Mouse (Mus musculus): Measurements from ENCODE around the gene Hspa1l. TPM values are rescaled to one million over a fixed set of nuclear protein-coding genes. Genes with fewer than 3 reads are reported as not detected.
"Not testable (repeated sequence)": the region's sequence is repeated elsewhere in the genome, so short reads cannot be mapped to it uniquely, and the experiment has no call there.

Gene Hspa1l
- polyA plus RNA-seq, 1 experiment from 2014 or later = 2.0 TPM

GRCm38 (mm10) chr17:34998526-34999430 lies 26.3 kb downstream of the Hspa1l start:
- H3K9me3 ChIP-seq (replicated peaks; ENCODE audit: control insufficient read depth, low read length) = no peaks in the 10 kb centered on the region
- ATAC-seq (replicated peaks; ENCODE audit: insufficient number of reproducible peaks, low FRiP score, low TSS enrichment, low read depth) (no peak), DNase-seq (ENCODE audit: low spot score) (no peak)
- 92% methylated on average over 15 of the region's 15 CpGs for WGBS
- H3K36me3 ChIP-seq (replicated peaks; ENCODE audit: control insufficient read depth, insufficient read depth, low read depth, low read length) = no peaks in the 10 kb centered on the region
- peaks cover 3% of the 10 kb centered on the region; the same call in 1 of the 2 replicates for H3K4me1 ChIP-seq (ENCODE audit: control insufficient read depth, insufficient read depth, low read length)
- H3K9ac ChIP-seq (replicated peaks; ENCODE audit: low read length) = no peak overlapping the region
- H3K4me2 ChIP-seq (ENCODE audit: low read depth, low read length) = no peak overlapping the region; the same call in 1 of the 2 replicates
- no peak overlapping the region for H3K4me3 ChIP-seq (ENCODE audit: low read depth, low read length)
- no peak overlapping the region for H3K27ac ChIP-seq (replicated peaks; ENCODE audit: low read depth, low read length)
- no peaks in the 10 kb centered on the region for H3K27me3 ChIP-seq (ENCODE audit: control insufficient read depth, insufficient read depth, low read length)

DNA sequence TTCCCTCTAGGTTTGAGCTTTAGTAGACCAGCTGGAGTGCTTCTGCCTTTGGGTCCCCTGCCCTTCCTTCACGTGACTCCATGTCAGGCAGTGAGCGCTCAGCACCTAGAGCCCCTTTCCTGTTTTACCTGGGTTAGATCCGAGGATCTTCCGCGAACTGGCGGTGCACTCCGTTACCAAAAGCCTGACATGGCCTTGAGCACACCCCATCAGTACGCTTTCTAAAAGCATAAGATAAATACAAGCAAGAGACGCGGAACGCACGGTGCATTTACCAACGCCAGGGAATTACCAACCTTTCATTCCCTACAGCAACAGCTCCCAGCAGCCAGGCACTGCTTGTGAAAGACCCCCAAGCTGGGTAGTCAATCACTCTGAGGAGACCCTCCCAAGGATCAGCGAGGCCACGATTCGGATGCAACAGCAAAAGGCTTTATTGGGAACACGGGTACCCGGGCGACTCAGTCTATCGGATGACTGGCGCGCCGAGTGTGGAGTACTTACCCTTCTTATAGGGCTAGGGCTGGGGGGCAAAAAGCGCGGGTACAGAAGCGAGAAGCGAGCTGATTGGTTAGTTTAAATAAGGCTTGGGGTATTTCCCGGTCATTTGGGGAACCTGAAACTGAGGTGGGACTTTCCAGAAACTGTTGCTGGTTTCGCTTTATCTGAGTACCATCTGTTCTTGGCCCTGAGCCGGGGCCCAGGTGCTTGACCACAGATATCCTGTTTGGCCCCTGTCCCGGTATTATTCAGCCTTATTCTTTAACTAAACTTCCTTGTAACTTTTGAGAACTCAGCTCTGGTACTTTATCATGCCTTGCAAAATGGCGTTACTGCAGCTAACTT lies 27.6 kb downstream of the Hspa1l start:
- H3K4me3 ChIP-seq (ENCODE audit: low read depth, low read length) = peak overlapping the region; percentile 89
- H3K4me1 ChIP-seq (ENCODE audit: control insufficient read depth, insufficient read depth, low read length); H3K36me3 ChIP-seq (replicated peaks; ENCODE audit: control insufficient read depth, insufficient read depth, low read depth, low read length); H3K27me3 ChIP-seq (ENCODE audit: control insufficient read depth, insufficient read depth, low read length); ATAC-seq (replicated peaks; ENCODE audit: insufficient number of reproducible peaks, low FRiP score, low TSS enrichment, low read depth); H3K9me3 ChIP-seq (replicated peaks; ENCODE audit: control insufficient read depth, low read length): not testable (repeated sequence)
- DNase-seq (ENCODE audit: low spot score) = peak; percentile 30
- peak overlapping the region; percentile 96 for H3K27ac ChIP-seq (replicated peaks; ENCODE audit: low read depth, low read length)
- 27% methylated on average over 29 of the region's 32 CpGs for WGBS
- H3K9ac ChIP-seq (replicated peaks; ENCODE audit: low read length) = peak overlapping the region; percentile 98
- H3K4me2 ChIP-seq (ENCODE audit: low read depth, low read length) = peak overlapping the region; percentile 98

GRCm38 (mm10) chr17:35000717-35001451 lies 28.4 kb downstream of the Hspa1l start, which contains the start of gene Vars:
Vars (plus strand) TSS chr17:35000987.
- DNase-seq (ENCODE audit: low spot score) (peak; percentile 93), ATAC-seq (replicated peaks; ENCODE audit: insufficient number of reproducible peaks, low FRiP score, low TSS enrichment, low read depth) (peak; percentile 88)
- 0% methylated on average over 83 of the region's 83 CpGs for WGBS
- Histone ChIP-seq H3K27me3 (ENCODE audit: control insufficient read depth, insufficient read depth, low read length) (no peaks in the 10 kb centered on the region), H3K27ac (replicated peaks; ENCODE audit: low read depth, low read length) (peak within 1 kb of the TSS; percentile 96), H3K4me1 (ENCODE audit: control insufficient read depth, insufficient read depth, low read length) (peaks cover 3% of the 10 kb centered on the region; the same call in 1 of the 2 replicates), H3K4me2 (ENCODE audit: low read depth, low read length) (peak within 1 kb of the TSS; percentile 98), H3K9ac (replicated peaks; ENCODE audit: low read length) (peak within 1 kb of the TSS; percentile 98), H3K36me3 (replicated peaks; ENCODE audit: control insufficient read depth, insufficient read depth, low read depth, low read length) (peaks cover 7% of the 10 kb centered on the region; the same call in 1 of the 2 replicates), H3K4me3 (ENCODE audit: low read depth, low read length) (peak within 1 kb of the TSS; percentile 89), H3K9me3 (replicated peaks; ENCODE audit: control insufficient read depth, low read length) (no peaks in the 10 kb centered on the region)

DNA sequence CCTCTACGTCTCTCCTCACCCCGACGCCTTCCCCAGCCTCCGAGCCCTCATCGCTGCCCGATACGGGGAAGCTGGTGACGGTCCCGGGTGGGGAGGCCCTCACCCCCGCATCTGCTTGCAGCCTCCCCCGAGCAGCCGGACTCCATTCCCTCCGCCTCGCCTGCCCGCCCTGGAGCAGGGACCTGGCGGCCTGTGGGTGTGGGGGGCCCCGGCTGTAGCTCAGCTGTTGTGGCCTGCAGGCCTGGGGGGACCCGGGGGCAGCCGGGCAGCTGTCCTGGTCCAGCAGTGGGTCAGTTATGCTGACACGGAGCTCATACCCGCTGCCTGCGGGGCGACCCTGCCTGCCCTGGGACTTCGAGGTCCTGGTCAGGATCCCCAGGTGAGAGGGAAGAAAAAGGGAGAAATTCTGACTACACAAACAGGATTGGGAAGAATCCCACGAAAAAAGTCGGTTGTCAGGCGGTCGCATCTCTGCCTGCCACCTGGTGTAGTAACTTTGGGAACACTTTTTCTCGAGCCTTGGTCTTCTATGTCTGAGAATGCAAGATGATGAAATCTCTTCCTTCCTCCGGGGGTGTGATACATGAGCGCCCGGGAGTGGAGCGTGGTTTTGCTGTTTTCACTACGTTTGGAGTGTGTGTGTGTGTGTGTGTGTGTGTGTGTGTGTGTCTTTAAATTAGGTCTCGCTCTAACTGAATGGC lies 29.1 kb downstream of the Hspa1l start:
- peak overlapping the region; percentile 96 for H3K27ac ChIP-seq (replicated peaks; ENCODE audit: low read depth, low read length)
- H3K36me3 ChIP-seq (replicated peaks; ENCODE audit: control insufficient read depth, insufficient read depth, low read depth, low read length) = peaks cover 7% of the 10 kb centered on the region; the same call in 1 of the 2 replicates
- no peaks in the 10 kb centered on the region for H3K27me3 ChIP-seq (ENCODE audit: control insufficient read depth, insufficient read depth, low read length)
- peak overlapping the region; percentile 98 for H3K9ac ChIP-seq (replicated peaks; ENCODE audit: low read length)
- peak; percentile 14; the same call in 1 of the 2 replicates for ATAC-seq (replicated peaks; ENCODE audit: insufficient number of reproducible peaks, low FRiP score, low TSS enrichment, low read depth)
- no peaks in the 10 kb centered on the region for H3K9me3 ChIP-seq (replicated peaks; ENCODE audit: control insufficient read depth, low read length)
- peak; percentile 39 for DNase-seq (ENCODE audit: low spot score)
- peak overlapping the region; percentile 98 for H3K4me2 ChIP-seq (ENCODE audit: low read depth, low read length)
- peaks cover 3% of the 10 kb centered on the region; the same call in 1 of the 2 replicates for H3K4me1 ChIP-seq (ENCODE audit: control insufficient read depth, insufficient read depth, low read length)
- peak overlapping the region; percentile 89 for H3K4me3 ChIP-seq (ENCODE audit: low read depth, low read length)
- WGBS = under 1% methylated on average over 35 of the region's 35 CpGs

GRCm38 (mm10) chr17:35002153-35002865 lies 29.8 kb downstream of the Hspa1l start:
- Histone ChIP-seq H3K4me2 (ENCODE audit: low read depth, low read length) (peak overlapping the region; percentile 98), H3K36me3 (replicated peaks; ENCODE audit: control insufficient read depth, insufficient read depth, low read depth, low read length) (peaks cover 7% of the 10 kb centered on the region; the same call in 1 of the 2 replicates), H3K9me3 (replicated peaks; ENCODE audit: control insufficient read depth, low read length) (no peaks in the 10 kb centered on the region), H3K4me3 (ENCODE audit: low read depth, low read length) (peak overlapping the region; percentile 89), H3K9ac (replicated peaks; ENCODE audit: low read length) (peak overlapping the region; percentile 98), H3K4me1 (ENCODE audit: control insufficient read depth, insufficient read depth, low read length) (peaks cover 3% of the 10 kb centered on the region; the same call in 1 of the 2 replicates), H3K27ac (replicated peaks; ENCODE audit: low read depth, low read length) (peak overlapping the region; percentile 56; the same call in 1 of the 2 replicates), H3K27me3 (ENCODE audit: control insufficient read depth, insufficient read depth, low read length) (no peaks in the 10 kb centered on the region)
- no peak for ATAC-seq (replicated peaks; ENCODE audit: insufficient number of reproducible peaks, low FRiP score, low TSS enrichment, low read depth)
- no peak for DNase-seq (ENCODE audit: low spot score)
- 10% methylated on average over 12 of the region's 12 CpGs for WGBS

DNA sequence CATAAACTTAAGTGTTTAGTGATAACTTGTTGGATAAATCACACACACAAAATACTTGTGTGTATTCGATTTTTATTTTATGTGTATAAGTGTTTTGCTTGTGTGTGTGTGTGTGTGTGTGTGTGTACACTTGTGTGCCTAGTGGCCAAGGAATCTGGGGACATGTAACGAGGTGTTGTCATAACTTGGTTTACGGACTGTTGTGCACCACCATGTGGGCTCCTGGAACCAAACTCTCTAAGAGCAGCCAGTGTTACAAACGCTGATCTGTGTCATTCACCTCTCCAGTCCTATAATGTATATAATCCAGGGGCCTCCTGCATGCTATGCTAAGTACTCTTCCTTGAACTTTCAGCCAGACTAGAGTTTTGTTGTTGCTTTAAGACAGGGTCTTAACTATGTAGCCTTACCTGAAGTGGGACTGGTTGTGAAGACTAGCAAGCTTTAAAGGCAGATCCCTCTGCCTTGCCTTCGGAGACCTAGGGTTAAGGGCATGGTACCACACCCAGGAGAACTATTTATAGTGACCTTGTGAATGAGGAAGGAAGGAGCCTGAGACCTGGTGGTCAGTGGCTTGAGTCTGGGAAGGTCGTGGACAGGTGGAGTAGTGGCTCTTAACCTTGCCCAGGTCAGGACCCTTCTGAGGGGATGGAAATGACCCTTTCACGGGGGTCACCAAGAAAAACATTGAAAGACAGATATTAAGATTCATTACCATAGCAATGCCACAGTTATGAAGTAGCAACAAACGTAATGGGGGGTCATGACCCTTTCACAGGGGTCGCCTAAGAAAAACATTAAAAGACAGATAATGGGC lies 30.7 kb downstream of the Hspa1l start:
- Histone ChIP-seq H3K27me3 (ENCODE audit: control insufficient read depth, insufficient read depth, low read length) (no peaks in the 10 kb centered on the region), H3K9me3 (replicated peaks; ENCODE audit: control insufficient read depth, low read length) (no peaks in the 10 kb centered on the region), H3K9ac (replicated peaks; ENCODE audit: low read length) (no peak overlapping the region; the same call in 1 of the 2 replicates), H3K4me3 (ENCODE audit: low read depth, low read length) (peak overlapping the region; percentile 89; the same call in 1 of the 2 replicates), H3K36me3 (replicated peaks; ENCODE audit: control insufficient read depth, insufficient read depth, low read depth, low read length) (peaks cover 7% of the 10 kb centered on the region; the same call in 1 of the 2 replicates), H3K4me1 (ENCODE audit: control insufficient read depth, insufficient read depth, low read length) (peaks cover 3% of the 10 kb centered on the region; the same call in 1 of the 2 replicates), H3K27ac (replicated peaks; ENCODE audit: low read depth, low read length) (no peak overlapping the region), H3K4me2 (ENCODE audit: low read depth, low read length) (peak overlapping the region; percentile 98)
- ATAC-seq (replicated peaks; ENCODE audit: insufficient number of reproducible peaks, low FRiP score, low TSS enrichment, low read depth) (no peak), DNase-seq (ENCODE audit: low spot score) (no peak)
- 66% methylated on average over 9 of the region's 9 CpGs for WGBS
